Mouse (Mus musculus) heart, adult 2 months (tissue): ENCODE measurements around the gene Nipbl. TPM values are rescaled to one million over a fixed set of nuclear protein-coding genes. Genes with fewer than 3 reads are reported as not detected.
"Not testable (repeated sequence)": the region's sequence is repeated elsewhere in the genome, so short reads cannot be mapped to it uniquely, and the experiment has no call there.

Experiments
- DNase-seq, 2 experiments: peaks; one replicate each; pipeline ENCODE4 v3.0.0; 2021
- H3K27ac ChIP-seq: fragments of 200-600 bp; 2 replicates; pipeline ENCODE4 v1.8.1; 2022
- H3K27me3 ChIP-seq: fragments of 200-500 bp; 2 replicates; pipeline ENCODE4 v1.6.1; 2012; ENCODE audit warnings: mild to moderate bottlenecking, low read length, inconsistent platforms, mixed read lengths; ENCODE audit not compliant: control insufficient read depth, insufficient read depth
- H3K36me3 ChIP-seq: fragments of 200-500 bp; 2 replicates; pipeline ENCODE4 v1.6.1; 2012; ENCODE audit warnings: low read length, inconsistent platforms; ENCODE audit not compliant: control insufficient read depth, insufficient read depth
- H3K4me1 ChIP-seq: fragments of 200-500 bp; 2 replicates; pipeline ENCODE4 v1.6.1; 2011; ENCODE audit warnings: low read length; ENCODE audit not compliant: control insufficient read depth, insufficient read depth
- H3K4me3 ChIP-seq: fragments of 200-600 bp; 2 replicates; pipeline ENCODE4 v1.8.1; 2022
- H3K79me2 ChIP-seq: fragments of 200-500 bp; replicated peaks from 2 replicates; pipeline ENCODE4 v1.6.1; 2012; ENCODE audit warnings: mild to moderate bottlenecking, inconsistent platforms, low read length, moderate library complexity, mixed read lengths; ENCODE audit not compliant: control insufficient read depth, insufficient read depth
- H3K9ac ChIP-seq: fragments of 200-500 bp; 2 replicates; pipeline ENCODE4 v1.6.1; 2012; ENCODE audit warnings: low read depth, mild to moderate bottlenecking, control low read depth, inconsistent platforms, low read length, mixed read lengths
- CTCF ChIP-seq: fragments of 200-600 bp; IDR thresholded peaks from 2 replicates; pipeline ENCODE4 v1.8.1; 2022; ENCODE audit warnings: antibody characterized with exemption, mild to moderate bottlenecking, moderate library complexity
- EP300 ChIP-seq: fragments of 200-500 bp; IDR thresholded peaks from 2 replicates; pipeline ENCODE4 v1.6.1; 2011; ENCODE audit warnings: low read depth, low read length, control low read depth; ENCODE audit not compliant: insufficient read depth
- POLR2A ChIP-seq: fragments of 200-500 bp; IDR thresholded peaks from 2 replicates; pipeline ENCODE4 v1.6.1; 2011; ENCODE audit warnings: mild to moderate bottlenecking, low read depth, low read length, control low read depth; ENCODE audit not compliant: insufficient read depth
- WGBS: fragments of 180-500 bp; shearing (Covaris S2); methylation state at CpG from one replicate; pipeline ENCODE4 v1.1.7; 2018; 5-methylcytosine and 5-hydroxymethylcytosine counted together
- intact Hi-C: fragments of 180-260 bp; cut with DNase I; formaldehyde crosslinking; loops from one replicate; pipeline ENCODE4 v1.15.1; 2025
- polyA plus RNA-seq: library from polyadenylated mRNA; depleted of rRNA; stranded (reverse); fragments of >200 nt; gene quantifications from 2 replicates; pipeline ENCODE4 v1.2.3, GENCODE M21; 2012
- total RNA-seq, 2 experiments: library from RNA; stranded (reverse); gene quantifications; 2 replicates each; pipeline ENCODE4 v1.2.3; 2021

Nipbl gene
- total and polyA plus RNA-seq, 3 experiments = 4.1 to 29.5 (median 26.6) TPM

DNA sequence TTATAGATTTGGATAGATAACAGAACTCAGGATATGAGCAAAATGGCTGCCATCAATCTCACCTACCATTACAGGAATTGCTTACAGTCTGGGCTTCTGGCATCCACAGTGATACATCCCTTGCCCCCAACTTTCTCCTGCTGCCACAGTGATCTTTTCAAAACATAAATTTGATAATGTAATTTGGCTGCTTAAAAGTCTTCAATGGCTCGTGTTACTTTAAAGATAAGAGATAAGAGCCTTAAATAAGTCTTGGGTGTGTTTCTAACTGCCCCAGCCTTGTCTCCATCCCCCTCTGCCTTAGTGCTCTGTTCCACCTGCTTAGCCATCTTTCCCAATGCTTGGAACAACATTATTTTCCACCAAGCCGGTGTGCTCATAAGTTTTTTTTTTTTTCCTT is 16.6 kb upstream of the Nipbl start:
- no peak for DNase-seq
- no peaks in the 10 kb centered on the region for H3K4me1 ChIP-seq
- H3K4me3 ChIP-seq = no peak overlapping the region
- TF ChIP-seq CTCF (no peak), EP300 (no peak), POLR2A (no peak)
- 48% methylated on average over 2 of the region's 2 CpGs for WGBS
- H3K36me3 ChIP-seq = no peaks in the 10 kb centered on the region
- no peak overlapping the region for H3K9ac ChIP-seq
- no peak overlapping the region for H3K27ac ChIP-seq
- no peaks in the 10 kb centered on the region for H3K27me3 ChIP-seq
- intact Hi-C loops = no loop called here
- H3K79me2 ChIP-seq = no peaks in the 10 kb centered on the region

DNA sequence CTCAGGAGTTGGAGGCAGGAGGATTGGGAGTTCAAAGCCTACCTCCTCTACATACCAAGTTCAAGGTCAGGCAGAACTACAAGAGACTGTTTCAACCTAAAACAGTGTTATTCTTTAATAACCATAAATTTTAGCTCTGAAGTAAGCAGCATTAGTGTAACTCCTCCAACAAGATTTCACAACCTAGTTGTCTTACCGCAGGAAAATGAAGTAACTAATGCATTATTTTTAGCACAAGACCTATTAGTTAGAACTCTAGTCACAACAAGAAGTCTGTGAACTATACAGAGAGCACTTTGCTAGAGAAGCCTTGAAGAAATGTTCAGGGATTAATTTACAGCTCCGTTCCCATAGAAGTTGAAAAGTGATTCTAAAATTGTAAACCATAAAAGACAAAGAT is 15.7 kb upstream of the Nipbl start:
- WGBS = 84% methylated on average over 2 of the region's 2 CpGs

DNA sequence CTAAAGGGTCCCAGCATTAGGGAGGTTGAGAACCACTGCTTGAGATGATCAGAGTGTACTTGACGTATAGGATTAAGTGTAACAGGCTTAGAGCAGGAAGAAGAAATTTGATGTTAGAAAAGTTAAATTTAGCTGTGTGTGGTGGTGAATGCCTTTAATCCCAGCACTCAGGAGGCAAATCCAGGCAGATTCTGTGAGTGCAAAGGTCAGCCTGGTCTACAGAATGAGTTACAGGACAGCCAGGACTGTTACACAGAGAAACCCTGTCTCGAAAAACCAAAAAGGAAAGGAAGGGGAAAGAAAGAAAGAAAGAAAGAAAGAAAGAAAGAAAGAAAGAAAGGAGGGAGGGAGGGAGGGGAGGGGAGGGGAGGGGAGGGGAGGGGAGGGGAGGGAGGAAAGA is 12.0 kb upstream of the Nipbl start:
- H3K27ac ChIP-seq, H3K36me3 ChIP-seq, DNase-seq, H3K27me3 ChIP-seq, H3K79me2 ChIP-seq, intact Hi-C loops, H3K4me3 ChIP-seq, H3K9ac ChIP-seq, H3K4me1 ChIP-seq: not testable (repeated sequence)
- WGBS = 92% methylated on average over 1 of the region's 2 CpGs

More for the DNA sequence above, 15.7 kb upstream of the Nipbl start:
- intact Hi-C loops = no loop called here
- H3K27ac ChIP-seq = no peak overlapping the region
- TF ChIP-seq EP300 = no peak
- TF ChIP-seq POLR2A = no peak
- TF ChIP-seq CTCF = no peak
- no peak overlapping the region for H3K9ac ChIP-seq
- DNase-seq = no peak
- H3K4me1 ChIP-seq = no peaks in the 10 kb centered on the region
- H3K27me3 ChIP-seq = no peaks in the 10 kb centered on the region
- H3K36me3 ChIP-seq = no peaks in the 10 kb centered on the region
- H3K79me2 ChIP-seq = no peaks in the 10 kb centered on the region
- H3K4me3 ChIP-seq = no peak overlapping the region

DNA sequence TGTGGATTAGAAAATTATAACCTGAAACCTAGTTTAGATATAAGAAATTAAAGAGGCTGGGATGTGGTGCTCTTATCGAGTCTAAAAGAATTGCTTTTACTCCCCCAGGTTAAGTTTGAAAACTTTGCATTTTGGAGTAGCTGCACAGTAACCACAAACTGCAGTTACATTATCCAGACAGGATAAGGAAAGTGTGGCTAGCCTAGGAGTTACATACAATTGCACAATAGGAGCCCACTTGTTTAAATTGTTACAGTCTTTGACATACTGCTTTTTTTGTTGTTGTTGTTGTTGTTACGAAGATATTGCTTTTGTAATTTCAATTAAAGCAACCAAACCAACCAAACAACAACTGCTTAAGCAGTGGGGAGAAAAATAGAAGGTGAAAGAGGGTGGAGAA is 11.2 kb upstream of the Nipbl start:
- 75% methylated on average over 2 of the region's 2 CpGs for WGBS
- intact Hi-C loops = no loop called here
- H3K4me1 ChIP-seq = no peaks in the 10 kb centered on the region

DNA sequence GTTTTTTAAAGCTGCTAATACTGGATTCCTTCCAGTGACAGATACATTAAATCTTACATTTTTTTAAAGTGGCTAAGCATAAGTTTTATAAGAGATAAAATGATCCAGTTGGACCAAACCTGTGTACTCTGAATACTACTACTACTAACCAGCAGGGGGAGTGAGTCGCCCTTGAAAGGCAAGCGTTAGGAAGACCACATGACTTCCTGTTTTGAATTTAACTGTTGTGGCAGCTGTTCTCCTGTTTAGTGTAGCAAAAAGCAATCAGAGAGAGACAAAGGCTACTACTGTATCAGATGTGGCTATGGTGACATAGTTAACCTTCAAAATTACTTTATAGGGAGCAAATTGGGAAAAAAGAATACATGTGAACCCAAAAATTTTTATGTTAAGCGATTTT is 6.8 kb upstream of the Nipbl start:
- WGBS = 38% methylated on average over 3 of the region's 3 CpGs
- peak in 1 of 2 experiments; percentile 33 for DNase-seq
- H3K4me1 ChIP-seq = no peaks in the 10 kb centered on the region
- intact Hi-C loops = loop anchor here (5.0 kb wide), 2 partner anchors 61 to 116 kb away; no protein-coding TSS in a partner anchor
- H3K36me3 ChIP-seq = peaks cover 4% of the 10 kb centered on the region
- peak overlapping the region; percentile 38; the same call in 1 of the 2 replicates for H3K27ac ChIP-seq
- H3K9ac ChIP-seq = no peak overlapping the region
- TF ChIP-seq CTCF (peak; percentile 88), EP300 (no peak)
- no peaks in the 10 kb centered on the region for H3K27me3 ChIP-seq
- no peaks in the 10 kb centered on the region for H3K79me2 ChIP-seq
- H3K4me3 ChIP-seq = no peak overlapping the region

More for the DNA sequence above, 11.2 kb upstream of the Nipbl start:
- Histone ChIP-seq H3K36me3 (no peaks in the 10 kb centered on the region), H3K4me3 (no peak overlapping the region), H3K79me2 (no peaks in the 10 kb centered on the region), H3K27me3 (no peaks in the 10 kb centered on the region), H3K9ac (no peak overlapping the region), H3K27ac (no peak overlapping the region)
- TF ChIP-seq EP300 = no peak
- TF ChIP-seq POLR2A = no peak
- DNase-seq = no peak

DNA sequence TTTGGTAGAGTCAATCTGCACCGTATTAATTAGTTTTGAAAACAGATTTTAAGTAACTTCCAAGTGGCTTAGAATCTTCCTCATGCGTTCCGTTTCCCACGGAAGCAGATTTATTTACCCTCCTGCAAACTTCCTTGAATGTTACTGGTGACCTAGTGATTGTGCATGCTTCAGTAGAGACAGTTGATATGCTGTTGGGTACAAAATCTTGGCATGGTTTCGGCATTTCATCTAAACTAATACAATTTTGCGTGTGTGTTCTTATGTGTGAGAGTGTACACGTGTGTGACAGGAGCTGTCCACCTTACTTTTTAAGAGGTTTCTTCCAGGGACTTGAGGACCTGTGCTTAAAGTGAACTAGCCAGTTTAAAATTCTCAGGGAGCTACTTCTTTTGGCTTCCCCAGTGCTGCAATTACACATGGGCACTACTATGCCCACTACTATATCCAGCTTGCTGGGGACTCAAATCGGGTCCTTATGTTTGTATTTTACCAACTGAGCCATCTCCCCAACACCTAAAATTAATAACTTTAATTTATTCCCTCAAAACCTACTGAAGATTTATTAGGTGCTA is 3.0 kb upstream of the Nipbl start:
- TF ChIP-seq CTCF (no peak), EP300 (no peak), POLR2A (no peak)
- DNase-seq = no peak
- no peaks in the 10 kb centered on the region for H3K27me3 ChIP-seq
- no peak overlapping the region for H3K9ac ChIP-seq
- intact Hi-C loops = loop anchor here (10.0 kb wide), 1 partner anchor 342 kb away; the partner anchor contains the start of gene Nup155
- 42% methylated on average over 8 of the region's 8 CpGs for WGBS
- peaks cover 4% of the 10 kb centered on the region for H3K36me3 ChIP-seq
- H3K4me1 ChIP-seq = peaks cover 2% of the 10 kb centered on the region
- H3K27ac ChIP-seq = no peak overlapping the region
- H3K4me3 ChIP-seq = peak overlapping the region; percentile 13; the same call in 1 of the 2 replicates
- no peaks in the 10 kb centered on the region for H3K79me2 ChIP-seq
